Comparison of ENCODE assay signal across 23 mouse cellular contexts in the genomic region with DNA sequence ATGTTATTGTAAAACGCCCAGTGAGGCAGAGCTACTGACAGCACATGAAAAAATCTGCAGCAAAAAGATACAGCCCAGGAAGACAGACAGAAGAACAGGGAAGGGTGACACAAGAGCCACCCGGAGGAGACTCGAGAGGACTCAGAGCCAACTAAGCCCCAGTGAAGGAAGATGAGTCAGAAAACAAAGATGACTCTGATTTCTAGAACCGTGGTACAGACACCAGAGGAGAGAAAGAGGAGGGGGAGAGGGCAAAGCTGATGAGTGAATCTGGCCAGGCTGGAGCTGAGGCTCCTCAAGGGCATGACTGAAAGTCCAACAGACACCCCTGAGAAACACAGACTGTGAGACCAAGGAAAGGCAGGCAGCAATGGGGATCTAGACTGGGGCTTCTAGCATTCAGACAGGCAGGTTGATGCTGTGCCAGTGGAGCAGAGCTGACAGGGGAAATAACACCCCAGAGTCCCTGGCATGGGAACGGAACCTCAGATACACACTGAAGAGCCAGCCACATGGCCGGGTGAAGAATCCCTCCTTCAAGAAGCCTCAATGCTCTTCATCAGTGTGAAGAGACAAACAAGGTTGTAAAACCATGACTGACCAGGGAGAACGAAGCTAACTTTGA.
DNase-seq lines count a peak whose midpoint lies in the region; ATAC-seq and TF ChIP-seq lines count a peak whose summit lies in the region.
"Had no signal": no experiment of that assay in that cellular context is flagged by ENCODE, and none has a peak within 500 bp of the region (broad histone marks: within the 10 kb centered on the region; RNA-seq: fewer than 3 reads in every experiment).

No protein-coding gene starts in this region.

- 35% methylated on average over 7 of the region's 7 CpGs for WGBS in cerebellum, adult 2 months
- WGBS in kidney, embryonic 14.5 days = 64% methylated on average over 7 of the region's 7 CpGs
- WGBS in forebrain, embryonic 10.5 days = 83% methylated on average over 7 of the region's 7 CpGs

- H3K27ac ChIP-seq in cerebellum, adult 2 months (ENCODE audit: insufficient read depth, low read length) = peak overlapping the region; percentile 34
- no peak overlapping the region for H3K27ac ChIP-seq in kidney, embryonic 14.5 days (ENCODE audit: low read depth, low read length)
- no peak overlapping the region for H3K27ac ChIP-seq in forebrain, embryonic 10.5 days
- H3K27ac ChIP-seq: forebrain, embryonic 13.5 days; hindbrain, embryonic 14.5 days; limb, embryonic 12.5 days; liver, embryonic 13.5 days; lung, embryonic 15.5 days; macrophage; midbrain, embryonic 13.5 days; neural tube, embryonic 12.5 days had no signal

- DNase-seq in 3134 (ENCODE audit: extremely low read depth, insufficient read length, low spot score) (peak; percentile 13), 3T3-L1 (ENCODE audit: low read depth, low spot score) (peak; percentile 26)
- peak; percentile 53 to 65 for DNase-seq in cerebellum, adult 2 months
- peak; percentile 44 for DNase-seq in cerebellum, postnatal 36 days
- no peak for DNase-seq in forebrain, embryonic 10.5 days (ENCODE audit: extremely low spot score, low spot score)
- DNase-seq: adrenal gland, postnatal 25 days; embryo, embryonic 11 days; gastrocnemius, postnatal 14 days; heart, postnatal 10 days; kidney, adult 9 months; kidney, postnatal 36 days; liver, embryonic 13.5 days; thymus, postnatal 14 days had no signal

- H3K9ac ChIP-seq in kidney, embryonic 14.5 days (ENCODE audit: low read depth, low read length) = no peak overlapping the region
- H3K9ac ChIP-seq: forebrain, embryonic 13.5 days; hindbrain, embryonic 14.5 days; limb, embryonic 12.5 days; liver, embryonic 13.5 days; lung, embryonic 15.5 days; midbrain, embryonic 13.5 days; neural tube, embryonic 12.5 days had no signal

- no peak for TF ChIP-seq POLR2A in cerebellum, adult 2 months (IDR thresholded peaks at IDR 0.05; ENCODE audit: borderline replicate concordance, insufficient read depth, low read length)

- peaks cover 23% of the 10 kb centered on the region for H3K4me1 ChIP-seq in cerebellum, adult 2 months (ENCODE audit: control insufficient read depth, insufficient read depth, low read length)
- peaks cover 11% of the 10 kb centered on the region for H3K4me1 ChIP-seq in kidney, embryonic 14.5 days (ENCODE audit: control insufficient read depth, insufficient read depth, low read length)
- peaks cover 18% of the 10 kb centered on the region for H3K4me1 ChIP-seq in forebrain, embryonic 10.5 days

- no peaks in the 10 kb centered on the region for H3K27me3 ChIP-seq in cerebellum, adult 2 months (ENCODE audit: control insufficient read depth, insufficient read depth, low read length)
- no peaks in the 10 kb centered on the region for H3K27me3 ChIP-seq in kidney, embryonic 14.5 days (ENCODE audit: control insufficient read depth, insufficient read depth, low read length)
- H3K27me3 ChIP-seq in forebrain, embryonic 10.5 days (ENCODE audit: poor library complexity, severe bottlenecking) = no peaks in the 10 kb centered on the region
- H3K27me3 ChIP-seq: forebrain, embryonic 13.5 days; limb, embryonic 12.5 days; liver, embryonic 13.5 days; lung, embryonic 15.5 days; midbrain, embryonic 13.5 days; neural tube, embryonic 12.5 days had no signal

- no peak overlapping the region for H3K4me3 ChIP-seq in cerebellum, adult 2 months (replicated peaks; ENCODE audit: insufficient read depth, low read depth, low read length)
- no peak overlapping the region for H3K4me3 ChIP-seq in kidney, embryonic 14.5 days (ENCODE audit: low read length)
- no peak overlapping the region for H3K4me3 ChIP-seq in forebrain, embryonic 10.5 days
- H3K4me3 ChIP-seq: forebrain, embryonic 13.5 days; limb, embryonic 12.5 days; liver, embryonic 13.5 days; lung, embryonic 15.5 days; midbrain, embryonic 13.5 days; neural tube, embryonic 12.5 days had no signal

- no peak overlapping the region for H3K4me2 ChIP-seq in kidney, embryonic 14.5 days (replicated peaks; ENCODE audit: low read depth, low read length)
- H3K4me2 ChIP-seq: forebrain, embryonic 13.5 days; hindbrain, embryonic 14.5 days; limb, embryonic 12.5 days; liver, embryonic 13.5 days; lung, embryonic 15.5 days; midbrain, embryonic 13.5 days; neural tube, embryonic 12.5 days had no signal

- TF ChIP-seq CTCF in cerebellum, adult 2 months (IDR thresholded peaks at IDR 0.05; ENCODE audit: borderline replicate concordance, insufficient read depth, low read depth, low read length) = no peak

- no peaks in the 10 kb centered on the region for H3K36me3 ChIP-seq in kidney, embryonic 14.5 days (ENCODE audit: control insufficient read depth, insufficient read depth, low read length)
- H3K36me3 ChIP-seq in forebrain, embryonic 10.5 days (replicated peaks) = no peaks in the 10 kb centered on the region
- H3K36me3 ChIP-seq: limb, embryonic 12.5 days; lung, embryonic 15.5 days; midbrain, embryonic 13.5 days; neural tube, embryonic 12.5 days had no signal

- H3K9me3 ChIP-seq in kidney, embryonic 14.5 days (ENCODE audit: control insufficient read depth, low read length) = no peaks in the 10 kb centered on the region
- H3K9me3 ChIP-seq in forebrain, embryonic 10.5 days = no peaks in the 10 kb centered on the region
- H3K9me3 ChIP-seq: forebrain, embryonic 13.5 days; G1E; limb, embryonic 12.5 days; liver, embryonic 13.5 days; lung, embryonic 15.5 days; midbrain, embryonic 13.5 days; neural tube, embryonic 12.5 days had no signal

- ATAC-seq in kidney, embryonic 14.5 days (ENCODE audit: low FRiP score, low TSS enrichment) = no peak
- ATAC-seq in megakaryocyte, adult 5-6 weeks (ENCODE audit: poor library complexity, severe bottlenecking) = no peak
- ATAC-seq: forebrain, embryonic 13.5 days; midbrain, embryonic 13.5 days had no signal
